Mouse (Mus musculus) CH12.LX (cell line): ENCODE data around the gene Chst11. TPM values are rescaled to one million over a fixed set of nuclear protein-coding genes. Genes with fewer than 3 reads are reported as not detected.

Experiments
- DNase-seq: peaks from one replicate; pipeline ENCODE4 v3.0.0-alpha.2; 2013; ENCODE audit errors: extremely low read depth
- H3K27ac ChIP-seq: 2 replicates; pipeline ENCODE4 v1.5.1; 2012; ENCODE audit warnings: low read depth, mild to moderate bottlenecking, control low read depth, moderate library complexity; ENCODE audit not compliant: insufficient read depth
- H3K27me3 ChIP-seq: replicated peaks from 2 replicates; pipeline ENCODE3; 2012; ENCODE audit warnings: inconsistent platforms
- H3K36me3 ChIP-seq, 2 experiments: replicated peaks in 1 of 2; 2 replicates each; pipeline versions ENCODE3 to v1.6.1; 2012; ENCODE audit warnings: inconsistent platforms in 1 of 2, low read length in 1 of 2, mild to moderate bottlenecking in 1 of 2, mixed read lengths in 1 of 2, moderate library complexity in 1 of 2; ENCODE audit not compliant: control insufficient read depth in 1 of 2, insufficient read depth in 1 of 2
- H3K4me1 ChIP-seq, 2 experiments: 2 replicates each; pipeline ENCODE4 v1.6.1; 2012; ENCODE audit warnings: inconsistent platforms in 1 of 2, moderate library complexity in 1 of 2; ENCODE audit not compliant: insufficient read depth in 2 of 2, control insufficient read depth in 1 of 2
- H3K4me2 ChIP-seq: 2 replicates; pipeline ENCODE4 v1.6.1; 2012; ENCODE audit warnings: low read depth, mild to moderate bottlenecking, control low read depth; ENCODE audit not compliant: poor library complexity, insufficient read depth, severe bottlenecking
- H3K4me3 ChIP-seq, 3 experiments: fragments of 150-350 bp in 1 of 3; sonication (generic) in 1 of 3; replicated peaks in 1 of 3; 2 replicates each; pipeline versions ENCODE3 to v1.5.1; 2011 to 2012; ENCODE audit warnings: low read depth in 2 of 3, low read length in 2 of 3, mild to moderate bottlenecking in 2 of 3, moderate library complexity in 2 of 3, control low read depth in 1 of 3, improper control_type of control experiment in 1 of 3, inconsistent platforms in 1 of 3, mixed read lengths in 1 of 3; ENCODE audit not compliant: poor library complexity in 1 of 3
- H3K79me2 ChIP-seq: replicated peaks from 2 replicates; pipeline ENCODE4 v1.6.1; 2012; ENCODE audit warnings: mild to moderate bottlenecking, moderate library complexity; ENCODE audit not compliant: control insufficient read depth, poor library complexity, insufficient read depth, severe bottlenecking; ENCODE audit errors: extremely low read depth
- H3K9ac ChIP-seq: 2 replicates; pipeline ENCODE4 v1.6.1; 2012; ENCODE audit warnings: low read depth, mild to moderate bottlenecking, control low read depth, moderate library complexity; ENCODE audit not compliant: insufficient read depth
- H3K9me3 ChIP-seq: replicated peaks from 2 replicates; pipeline ENCODE3; 2012; ENCODE audit warnings: low read length, inconsistent platforms, mixed read lengths
- BHLHE40 ChIP-seq: IDR thresholded peaks from 2 replicates; pipeline ENCODE4 v1.6.1; 2011; ENCODE audit warnings: mild to moderate bottlenecking, low read depth, low read length, improper control_type of control experiment
- CHD1 ChIP-seq: IDR thresholded peaks from 2 replicates; pipeline ENCODE4 v1.6.1; 2012; ENCODE audit warnings: low read depth, low read length, improper control_type of control experiment, inconsistent platforms
- CHD2 ChIP-seq: IDR thresholded peaks from 2 replicates; pipeline ENCODE4 v1.6.1; 2011; ENCODE audit warnings: low read length, improper control_type of control experiment
- CTCF ChIP-seq, 2 experiments: IDR thresholded peaks in 1 of 2; conservative IDR thresholded peaks in 1 of 2; 2 replicates each; pipeline ENCODE4 v1.5.1; 2011 to 2012; ENCODE audit warnings: low read depth in 2 of 2, low read length in 2 of 2, improper control_type of control experiment in 1 of 2, inconsistent platforms in 1 of 2, mild to moderate bottlenecking in 1 of 2, moderate library complexity in 1 of 2
- E2F4 ChIP-seq: IDR thresholded peaks from 2 replicates; pipeline ENCODE4 v1.6.1; 2011; ENCODE audit warnings: low read depth, low read length, improper control_type of control experiment; ENCODE audit not compliant: insufficient replicate concordance
- ELF1 ChIP-seq: IDR thresholded peaks from 2 replicates; pipeline ENCODE4 v1.6.1; 2014; ENCODE audit warnings: low read depth, mild to moderate bottlenecking, inconsistent platforms, low read length, improper control_type of control experiment
- EP300 ChIP-seq: IDR thresholded peaks from 2 replicates; pipeline ENCODE4 v1.6.1; 2011; ENCODE audit warnings: low read length, improper control_type of control experiment
- ETS1 ChIP-seq: conservative IDR thresholded peaks from 2 replicates; pipeline ENCODE4 v1.6.1; 2012; ENCODE audit warnings: low read depth, mild to moderate bottlenecking, inconsistent platforms, low read length, improper control_type of control experiment, moderate library complexity
- GABPA ChIP-seq: IDR thresholded peaks from 2 replicates; pipeline ENCODE4 v1.6.1; 2012; ENCODE audit warnings: low read depth, low read length, improper control_type of control experiment, inconsistent platforms; ENCODE audit not compliant: insufficient replicate concordance
- HCFC1 ChIP-seq: IDR thresholded peaks from 2 replicates; pipeline ENCODE4 v1.6.1; 2012; ENCODE audit warnings: low read depth, mild to moderate bottlenecking, inconsistent platforms, low read length, improper control_type of control experiment
- IRF4 ChIP-seq: IDR thresholded peaks from 2 replicates; pipeline ENCODE4 v1.6.1; 2014; ENCODE audit warnings: low read depth, mild to moderate bottlenecking, inconsistent platforms, low read length, improper control_type of control experiment
- JUN ChIP-seq: IDR thresholded peaks from 2 replicates; pipeline ENCODE4 v1.6.1; 2011; ENCODE audit warnings: low read depth, mild to moderate bottlenecking, low read length, improper control_type of control experiment, moderate library complexity; ENCODE audit not compliant: insufficient read depth
- JUND ChIP-seq: conservative IDR thresholded peaks from 2 replicates; pipeline ENCODE4 v1.6.1; 2011; ENCODE audit warnings: low read depth, low read length, improper control_type of control experiment
- MAFK ChIP-seq: IDR thresholded peaks from 2 replicates; pipeline ENCODE4 v1.6.1; 2011; ENCODE audit warnings: low read length, improper control_type of control experiment; ENCODE audit not compliant: insufficient replicate concordance
- MAX ChIP-seq: IDR thresholded peaks from 2 replicates; pipeline ENCODE4 v1.6.1; 2011; ENCODE audit warnings: low read length, improper control_type of control experiment
- MAZ ChIP-seq: IDR thresholded peaks from 2 replicates; pipeline ENCODE4 v1.6.1; 2012; ENCODE audit warnings: low read depth, mild to moderate bottlenecking, inconsistent platforms, low read length, improper control_type of control experiment, moderate library complexity
- MEF2A ChIP-seq: IDR thresholded peaks from 2 replicates; pipeline ENCODE4 v1.6.1; 2014; ENCODE audit warnings: low read depth, mild to moderate bottlenecking, inconsistent platforms, low read length, improper control_type of control experiment, borderline replicate concordance
- MXI1 ChIP-seq: IDR thresholded peaks from 2 replicates; pipeline ENCODE4 v1.6.1; 2011; ENCODE audit warnings: mild to moderate bottlenecking, low read depth, low read length, improper control_type of control experiment
- MYC ChIP-seq: IDR thresholded peaks from 2 replicates; pipeline ENCODE4 v1.6.1; 2011; ENCODE audit warnings: low read depth, mild to moderate bottlenecking, improper control_type of control experiment, low read length
- NELFE ChIP-seq: IDR thresholded peaks from 2 replicates; pipeline ENCODE4 v1.6.1; 2011; ENCODE audit warnings: low read depth, low read length, improper control_type of control experiment
- NRF1 ChIP-seq: IDR thresholded peaks from 2 replicates; pipeline ENCODE4 v1.6.1; 2014; ENCODE audit warnings: low read depth, mild to moderate bottlenecking, inconsistent platforms, low read length, improper control_type of control experiment, moderate library complexity
- PAX5 ChIP-seq: IDR thresholded peaks from 2 replicates; pipeline ENCODE4 v1.6.1; 2012; ENCODE audit warnings: low read length, inconsistent platforms, mixed read lengths
- POLR2A ChIP-seq: IDR thresholded peaks from 2 replicates; pipeline ENCODE4 v1.6.1; 2011; ENCODE audit warnings: low read depth, mild to moderate bottlenecking, improper control_type of control experiment, low read length
- POLR2AphosphoS2 ChIP-seq: IDR thresholded peaks from 2 replicates; pipeline ENCODE4 v1.6.1; 2011; ENCODE audit warnings: low read depth, low read length, improper control_type of control experiment
- RAD21 ChIP-seq: IDR thresholded peaks from 2 replicates; pipeline ENCODE4 v1.6.1; 2011; ENCODE audit warnings: low read depth, mild to moderate bottlenecking, low read length, improper control_type of control experiment, moderate library complexity
- RCOR1 ChIP-seq: conservative IDR thresholded peaks from 2 replicates; pipeline ENCODE4 v1.6.1; 2012; ENCODE audit warnings: low read depth, mild to moderate bottlenecking, inconsistent platforms, low read length, improper control_type of control experiment
- SIN3A ChIP-seq: IDR thresholded peaks from 2 replicates; pipeline ENCODE4 v1.6.1; 2012; ENCODE audit warnings: low read length, improper control_type of control experiment, inconsistent platforms
- SMC3 ChIP-seq: IDR thresholded peaks from 2 replicates; pipeline ENCODE4 v1.6.1; 2011; ENCODE audit warnings: low read depth, low read length, improper control_type of control experiment
- TBP ChIP-seq: conservative IDR thresholded peaks from 2 replicates; pipeline ENCODE4 v1.6.1; 2011; ENCODE audit warnings: low read depth, low read length, improper control_type of control experiment
- TCF12 ChIP-seq: IDR thresholded peaks from 2 replicates; pipeline ENCODE4 v1.6.1; 2014; ENCODE audit warnings: low read depth, mild to moderate bottlenecking, inconsistent platforms, low read length, improper control_type of control experiment
- UBTF ChIP-seq: IDR thresholded peaks from 2 replicates; pipeline ENCODE4 v1.6.1; 2012; ENCODE audit warnings: low read depth, mild to moderate bottlenecking, inconsistent platforms, low read length, improper control_type of control experiment, moderate library complexity
- USF1 ChIP-seq: IDR thresholded peaks from 2 replicates; pipeline ENCODE4 v1.6.1; 2014; ENCODE audit warnings: low read depth, mild to moderate bottlenecking, inconsistent platforms, low read length, improper control_type of control experiment
- USF2 ChIP-seq: conservative IDR thresholded peaks from 2 replicates; pipeline ENCODE4 v1.6.1; 2011; ENCODE audit warnings: low read depth, low read length, improper control_type of control experiment
- ZC3H11A ChIP-seq: IDR thresholded peaks from 2 replicates; pipeline ENCODE4 v1.6.1; 2012; ENCODE audit warnings: low read depth, mild to moderate bottlenecking, inconsistent platforms, low read length, improper control_type of control experiment
- ZKSCAN1 ChIP-seq: IDR thresholded peaks from 2 replicates; pipeline ENCODE4 v1.6.1; 2012; ENCODE audit warnings: low read depth, inconsistent platforms, low read length, improper control_type of control experiment, borderline replicate concordance
- ZMIZ1 ChIP-seq: IDR thresholded peaks from 2 replicates; pipeline ENCODE4 v1.6.1; 2012; ENCODE audit warnings: low read depth, mild to moderate bottlenecking, inconsistent platforms, low read length, improper control_type of control experiment
- dilution Hi-C: fragments of 300-500 bp; cut with MboI; formaldehyde crosslinking; loops from 2 replicates; pipeline ENCODE4 v1.14.3; 2020; ENCODE audit warnings: low sequenced_read_pairs; ENCODE audit not compliant: extremely low pct_unique_long_range_greater_than_20kb, extremely low pct_ligation_motif_present
- in situ Hi-C: fragments of 300-500 bp; cut with MboI; formaldehyde crosslinking; loops from 3 replicates; pipeline ENCODE4 v1.14.3; 2019; ENCODE audit warnings: low sequenced_read_pairs, low pct_ligation_motif_present, low pct_unique_long_range_greater_than_20kb, mixed read lengths
- polyA plus RNA-seq: library from polyadenylated mRNA; unstranded; fragments of >175 nt; gene quantifications from 2 replicates; pipeline ENCODE4 v1.2.1, GENCODE M21; 2012; ENCODE audit warnings: low read depth; ENCODE audit not compliant: insufficient read length
- total RNA-seq, 2 experiments: library from RNA; depleted of rRNA; stranded (reverse); fragments of 300-350 nt in 1 of 2; fragments of >200 nt in 1 of 2; gene quantifications; 2 replicates each; pipeline ENCODE4 v1.2.3; 2012 to 2014

Chst11 gene
- total and polyA plus RNA-seq, 3 experiments: 3.6 to 5.3 (median 4.5) TPM

- no peak for TF ChIP-seq HCFC1
- no peak for TF ChIP-seq ZC3H11A
- no peak for TF ChIP-seq EP300
Measured at GRCm38 (mm10) chr10:82985700-82986131, 418 bp downstream of the Chst11 start (continued).

GRCm38 (mm10) chr10:82986251-82986992 lies 1.1 kb downstream of the Chst11 start:
- Histone ChIP-seq H3K4me1 (peaks cover 3 to 37% of the 10 kb centered on the region in 2 experiments; a peak in 3 of 4 replicates), H3K27me3 (peaks cover 33% of the 10 kb centered on the region), H3K27ac (no peak overlapping the region), H3K9me3 (no peaks in the 10 kb centered on the region), H3K4me3 (peak overlapping the region; percentile 69 to 87 (median 70)), H3K79me2 (no peaks in the 10 kb centered on the region), H3K36me3 (no peaks in the 10 kb centered on the region), H3K9ac (peak overlapping the region; percentile 45), H3K4me2 (peak overlapping the region; percentile 71)
- in situ Hi-C loops: loop anchor here (10.0 kb wide), 1 partner anchor 52 kb away; no protein-coding TSS in a partner anchor
- dilution Hi-C loops: no loop called here
- DNase-seq: peak; percentile 42
- TF ChIP-seq CHD1: no peak
- 0 out of 2 replicates have a peak, but pooled peaks have one; percentile 25 for TF ChIP-seq ZMIZ1
- TF ChIP-seq UBTF: no peak
- no peak for TF ChIP-seq POLR2AphosphoS2
- peak; percentile 81 for TF ChIP-seq MYC
- 0 out of 2 replicates have a peak, but pooled peaks have one; percentile 18 for TF ChIP-seq TCF12
- TF ChIP-seq SIN3A: no peak; the same call in 1 of the 2 replicates
- TF ChIP-seq MXI1: peak; percentile 89
- TF ChIP-seq MEF2A: no peak
- no peak for TF ChIP-seq E2F4
- TF ChIP-seq ZKSCAN1: no peak
- TF ChIP-seq MAFK: no peak
- no peak for TF ChIP-seq RAD21
- TF ChIP-seq MAX: peak; percentile 86
- no peak for TF ChIP-seq RCOR1
- no peak for TF ChIP-seq ZC3H11A
- TF ChIP-seq POLR2A: peak; percentile 28; the same call in 1 of the 2 replicates
- TF ChIP-seq JUND: no peak
- TF ChIP-seq PAX5: no peak
- TF ChIP-seq IRF4: 0 out of 2 replicates have a peak, but pooled peaks have one; percentile 14
- no peak for TF ChIP-seq TBP
- no peak for TF ChIP-seq MAZ
- TF ChIP-seq SMC3: no peak
- no peak for TF ChIP-seq USF2
- TF ChIP-seq ELF1: peak; percentile 72
- no peak for TF ChIP-seq EP300
- TF ChIP-seq CHD2: no peak
- TF ChIP-seq USF1: peak; percentile 36
- TF ChIP-seq NELFE: no peak; the same call in 1 of the 2 replicates
- TF ChIP-seq HCFC1: no peak
- no peak for TF ChIP-seq GABPA
- no peak for TF ChIP-seq CTCF (conservative IDR thresholded peaks at IDR 0.05 in 1 of 2, IDR thresholded peaks at IDR 0.05 in 1 of 2; ENCODE audit: low read depth in 2 of 2, low read length in 2 of 2)
- 0 out of 2 replicates have a peak, but pooled peaks have one; percentile 31 for TF ChIP-seq BHLHE40
- TF ChIP-seq ETS1: no peak
- TF ChIP-seq JUN: no peak
- no peak for TF ChIP-seq NRF1
